Mouse (Mus musculus): ENCODE data around the gene Gtf2ird1. TPM values are rescaled to one million over a fixed set of nuclear protein-coding genes. Genes with fewer than 3 reads are reported as not detected.
"Not testable (repeated sequence)": the region's sequence is repeated elsewhere in the genome, so short reads cannot be mapped to it uniquely, and the experiment has no call there.

Gene Gtf2ird1
- polyA plus RNA-seq, 1 experiment: 9.6 TPM

GRCm38 (mm10) chr5:134393624-134394023 lies 62.9 kb downstream of the Gtf2ird1 start:
- Histone ChIP-seq H3K4me3 (ENCODE audit: insufficient read depth, low read length) (no peak overlapping the region), H3K27ac (ENCODE audit: insufficient read depth, low read depth, low read length) (0 out of 2 replicates have a peak overlapping the region, but pooled peaks have one; percentile 69), H3K4me1 (ENCODE audit: control insufficient read depth, insufficient read depth, low read length) (peaks cover 9% of the 10 kb centered on the region)
- TF ChIP-seq POLR2A (IDR thresholded peaks at IDR 0.05; ENCODE audit: borderline replicate concordance, low read depth, low read length): no peak
- TF ChIP-seq CTCF (IDR thresholded peaks at IDR 0.05; ENCODE audit: low read depth, low read length): no peak

GRCm38 (mm10) chr5:134385106-134385505 lies 71.4 kb downstream of the Gtf2ird1 start:
- TF ChIP-seq CTCF (IDR thresholded peaks at IDR 0.05; ENCODE audit: low read depth, low read length) (no peak), POLR2A (IDR thresholded peaks at IDR 0.05; ENCODE audit: borderline replicate concordance, low read depth, low read length) (no peak)
- H3K4me3 ChIP-seq (ENCODE audit: insufficient read depth, low read length): no peak overlapping the region
- no peak overlapping the region for H3K27ac ChIP-seq (ENCODE audit: insufficient read depth, low read depth, low read length)
- no peaks in the 10 kb centered on the region; the same call in 1 of the 2 replicates for H3K4me1 ChIP-seq (ENCODE audit: control insufficient read depth, insufficient read depth, low read length)

GRCm38 (mm10) chr5:134375256-134375655 lies 81.3 kb downstream of the Gtf2ird1 start:
- TF ChIP-seq CTCF (IDR thresholded peaks at IDR 0.05; ENCODE audit: low read depth, low read length) (no peak), POLR2A (IDR thresholded peaks at IDR 0.05; ENCODE audit: borderline replicate concordance, low read depth, low read length) (no peak)
- peaks cover 5% of the 10 kb centered on the region for H3K4me1 ChIP-seq (ENCODE audit: control insufficient read depth, insufficient read depth, low read length)
- no peak overlapping the region for H3K27ac ChIP-seq (ENCODE audit: insufficient read depth, low read depth, low read length)
- no peak overlapping the region for H3K4me3 ChIP-seq (ENCODE audit: insufficient read depth, low read length)

- TF ChIP-seq CTCF (IDR thresholded peaks at IDR 0.05; ENCODE audit: low read depth, low read length): no peak
- H3K4me1 ChIP-seq (ENCODE audit: control insufficient read depth, insufficient read depth, low read length): peaks cover 5% of the 10 kb centered on the region
- no peak overlapping the region for H3K4me3 ChIP-seq (ENCODE audit: insufficient read depth, low read length)
- peak overlapping the region; percentile 22 for H3K27ac ChIP-seq (ENCODE audit: insufficient read depth, low read depth, low read length)
Measured at GRCm38 (mm10) chr5:134374546-134374945, 82.0 kb downstream of the Gtf2ird1 start.

- TF ChIP-seq POLR2A (IDR thresholded peaks at IDR 0.05; ENCODE audit: borderline replicate concordance, low read depth, low read length) (no peak), CTCF (IDR thresholded peaks at IDR 0.05; ENCODE audit: low read depth, low read length) (no peak)
- peaks cover 5% of the 10 kb centered on the region for H3K4me1 ChIP-seq (ENCODE audit: control insufficient read depth, insufficient read depth, low read length)
- H3K27ac ChIP-seq (ENCODE audit: insufficient read depth, low read depth, low read length): peak overlapping the region; percentile 22
- no peak overlapping the region for H3K4me3 ChIP-seq (ENCODE audit: insufficient read depth, low read length)
Measured at GRCm38 (mm10) chr5:134373912-134374488, 82.5 kb downstream of the Gtf2ird1 start.

- Histone ChIP-seq H3K4me3 (ENCODE audit: insufficient read depth, low read length) (no peak overlapping the region), H3K4me1 (ENCODE audit: control insufficient read depth, insufficient read depth, low read length) (peaks cover 5% of the 10 kb centered on the region), H3K27ac (ENCODE audit: insufficient read depth, low read depth, low read length) (no peak overlapping the region)
- TF ChIP-seq CTCF (IDR thresholded peaks at IDR 0.05; ENCODE audit: low read depth, low read length) (no peak), POLR2A (IDR thresholded peaks at IDR 0.05; ENCODE audit: borderline replicate concordance, low read depth, low read length) (no peak)
Measured at GRCm38 (mm10) chr5:134372926-134373658, 83.4 kb downstream of the Gtf2ird1 start.

- H3K4me1 ChIP-seq (ENCODE audit: control insufficient read depth, insufficient read depth, low read length): peaks cover 5% of the 10 kb centered on the region
- no peak overlapping the region for H3K4me3 ChIP-seq (ENCODE audit: insufficient read depth, low read length)
- TF ChIP-seq CTCF (IDR thresholded peaks at IDR 0.05; ENCODE audit: low read depth, low read length): no peak
- no peak for TF ChIP-seq POLR2A (IDR thresholded peaks at IDR 0.05; ENCODE audit: borderline replicate concordance, low read depth, low read length)
- H3K27ac ChIP-seq (ENCODE audit: insufficient read depth, low read depth, low read length): no peak overlapping the region
Measured at GRCm38 (mm10) chr5:134371511-134372289, 84.8 kb downstream of the Gtf2ird1 start.

GRCm38 (mm10) chr5:134370831-134371230 lies 85.7 kb downstream of the Gtf2ird1 start:
- Histone ChIP-seq H3K27ac (ENCODE audit: insufficient read depth, low read depth, low read length) (no peak overlapping the region), H3K4me1 (ENCODE audit: control insufficient read depth, insufficient read depth, low read length) (peaks cover 5% of the 10 kb centered on the region), H3K4me3 (ENCODE audit: insufficient read depth, low read length) (no peak overlapping the region)
- TF ChIP-seq CTCF (IDR thresholded peaks at IDR 0.05; ENCODE audit: low read depth, low read length) (no peak), POLR2A (IDR thresholded peaks at IDR 0.05; ENCODE audit: borderline replicate concordance, low read depth, low read length) (no peak)

- TF ChIP-seq POLR2A (IDR thresholded peaks at IDR 0.05; ENCODE audit: borderline replicate concordance, low read depth, low read length): no peak
- no peak for TF ChIP-seq CTCF (IDR thresholded peaks at IDR 0.05; ENCODE audit: low read depth, low read length)
- Histone ChIP-seq H3K4me1 (ENCODE audit: control insufficient read depth, insufficient read depth, low read length) (no peaks in the 10 kb centered on the region), H3K4me3 (ENCODE audit: insufficient read depth, low read length) (no peak overlapping the region), H3K27ac (ENCODE audit: insufficient read depth, low read depth, low read length) (no peak overlapping the region)
Measured at GRCm38 (mm10) chr5:134359101-134359500, 97.4 kb downstream of the Gtf2ird1 start.

- H3K4me1 ChIP-seq (ENCODE audit: control insufficient read depth, insufficient read depth, low read length): peaks cover 21% of the 10 kb centered on the region
- H3K4me3 ChIP-seq (ENCODE audit: insufficient read depth, low read length); H3K27ac ChIP-seq (ENCODE audit: insufficient read depth, low read depth, low read length): not testable (repeated sequence)
Measured at GRCm38 (mm10) chr5:134355372-134355771, 101.1 kb downstream of the Gtf2ird1 start.

Data from bone marrow macrophage, adult 2 months (primary cell).